Mouse (Mus musculus) layer of hippocampus, adult 2 months (tissue): ENCODE data around the gene Eed. TPM values are rescaled to one million over a fixed set of nuclear protein-coding genes. Genes with fewer than 3 reads are reported as not detected.

Experiments
- DNase-seq, 2 experiments: peaks; one replicate each; pipeline ENCODE4 v3.0.0; 2022; ENCODE audit warnings: low spot score in 2 of 2
- H3K27ac ChIP-seq: fragments of 200-600 bp; 2 replicates; pipeline ENCODE4 v1.8.1; 2022
- H3K4me3 ChIP-seq: fragments of 200-600 bp; 2 replicates; pipeline ENCODE4 v1.8.1; 2022; ENCODE audit warnings: mild to moderate bottlenecking
- CTCF ChIP-seq: fragments of 200-600 bp; conservative IDR thresholded peaks from 2 replicates; pipeline ENCODE4 v1.8.1; 2022; ENCODE audit warnings: antibody characterized with exemption, mild to moderate bottlenecking, moderate library complexity
- total RNA-seq, 2 experiments: library from RNA; stranded (reverse); gene quantifications; 2 replicates each; pipeline ENCODE4 v1.2.3; 2021

The Eed gene
- total RNA-seq, 2 experiments from 2014 or later: 37.2 to 42.2 TPM

DNA sequence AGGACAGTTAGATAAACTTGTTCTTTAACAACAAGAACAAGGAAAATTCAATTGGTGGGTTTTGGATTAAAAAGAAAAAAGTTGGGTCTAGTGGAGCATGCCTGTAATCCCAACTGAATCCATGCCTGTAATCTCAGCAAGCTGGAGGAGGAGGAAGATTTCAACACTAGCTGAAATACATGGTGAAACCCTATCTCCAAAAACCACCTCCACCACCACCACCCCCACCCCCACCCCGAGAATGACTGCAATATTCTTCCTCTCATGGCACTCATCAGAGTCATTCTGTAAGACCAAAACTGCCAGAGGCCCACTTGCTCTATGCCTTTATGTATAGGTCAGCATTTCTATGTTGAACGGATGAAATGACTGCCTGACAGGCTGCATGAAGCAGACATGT is 13.5 kb downstream of the Eed start:
- TF ChIP-seq CTCF: no peak
- no peak overlapping the region for H3K27ac ChIP-seq

DNA sequence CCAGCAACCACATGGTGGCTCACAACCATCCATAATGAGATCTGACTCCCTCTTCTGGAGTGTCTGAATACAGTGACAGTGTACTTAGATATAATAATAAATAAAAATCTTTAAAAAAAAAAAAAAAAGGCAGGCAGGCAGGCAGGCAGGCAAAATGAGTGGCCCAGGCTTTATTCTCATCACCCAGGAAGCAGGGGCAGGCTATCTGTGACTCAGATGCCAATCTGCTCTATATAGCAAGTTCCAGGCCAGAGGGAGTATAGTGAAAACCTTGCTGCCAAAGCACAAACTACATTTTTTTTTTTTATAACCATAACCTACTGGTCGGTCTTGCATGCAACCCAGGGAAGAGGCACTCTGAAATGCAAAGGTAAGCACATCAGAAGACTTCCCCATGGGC is 14.0 kb downstream of the Eed start:
- DNase-seq: no peak
- no peak overlapping the region for H3K4me3 ChIP-seq
- H3K27ac ChIP-seq: no peak overlapping the region
- no peak for TF ChIP-seq CTCF

More for the DNA sequence above, 13.5 kb downstream of the Eed start:
- DNase-seq: no peak
- H3K4me3 ChIP-seq: no peak overlapping the region

DNA sequence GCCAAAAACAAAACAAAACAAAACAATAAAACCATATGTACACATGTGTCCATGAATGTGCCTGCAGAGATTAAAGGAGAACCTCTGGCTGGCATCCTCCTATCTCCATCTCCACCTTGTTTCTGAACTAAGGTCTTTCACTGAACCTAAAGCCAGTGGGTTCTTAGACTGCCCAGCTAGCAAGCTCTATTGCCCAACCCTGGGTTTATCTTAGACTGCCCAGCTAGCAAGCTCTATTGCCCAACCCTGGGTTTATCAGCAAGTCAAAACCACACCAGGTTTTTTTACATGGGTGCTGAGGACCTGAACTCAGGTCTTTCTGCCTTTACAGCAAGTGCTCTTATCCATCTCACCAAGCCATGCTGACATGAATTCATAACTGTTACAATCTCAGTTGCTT is 17.6 kb downstream of the Eed start:
- no peak for DNase-seq
- no peak overlapping the region for H3K27ac ChIP-seq
- no peak overlapping the region for H3K4me3 ChIP-seq
- no peak for TF ChIP-seq CTCF

DNA sequence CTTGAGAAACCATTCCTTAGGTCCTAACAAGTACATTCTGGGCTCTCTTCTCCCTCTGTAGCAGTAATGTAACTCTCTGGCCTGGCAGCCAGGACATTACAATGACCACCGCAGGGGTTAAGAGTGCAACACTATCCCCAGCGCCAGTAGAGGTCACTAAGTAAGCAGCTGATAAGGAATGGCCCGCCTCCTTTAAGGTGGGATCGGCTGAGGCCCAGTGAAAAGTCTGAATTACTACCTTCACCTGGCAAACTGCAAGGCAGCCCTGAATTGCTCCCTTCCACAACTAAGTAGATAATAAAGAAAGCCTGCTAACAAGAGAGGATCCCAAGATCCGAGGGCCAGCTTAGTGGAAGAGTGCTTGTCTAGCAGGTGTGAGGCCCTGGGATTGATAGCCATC is 23.5 kb downstream of the Eed start:
- Histone ChIP-seq H3K27ac (no peak overlapping the region), H3K4me3 (no peak overlapping the region)
- no peak for TF ChIP-seq CTCF
- no peak for DNase-seq

DNA sequence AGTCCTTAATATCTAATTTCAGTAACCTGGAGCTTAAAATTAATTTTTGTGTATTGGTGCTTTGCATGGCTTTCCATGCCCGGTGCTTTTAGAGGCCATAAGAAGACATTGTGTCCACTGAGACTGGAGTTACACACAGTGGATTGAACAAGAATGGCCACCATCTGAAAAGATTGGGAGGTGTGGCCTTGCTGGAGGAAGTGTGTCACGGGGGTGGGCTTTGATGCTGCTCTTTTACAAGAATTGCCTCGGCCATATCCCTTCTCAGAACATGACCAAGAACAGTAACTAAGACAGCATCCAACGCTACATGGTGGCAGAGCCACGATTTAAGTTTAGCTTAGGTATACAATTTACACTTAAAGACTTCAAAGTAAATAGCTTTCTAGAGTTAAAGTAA is 26.5 kb downstream of the Eed start:
- no peak overlapping the region for H3K27ac ChIP-seq
- no peak for TF ChIP-seq CTCF
- no peak for DNase-seq
- no peak overlapping the region for H3K4me3 ChIP-seq

DNA sequence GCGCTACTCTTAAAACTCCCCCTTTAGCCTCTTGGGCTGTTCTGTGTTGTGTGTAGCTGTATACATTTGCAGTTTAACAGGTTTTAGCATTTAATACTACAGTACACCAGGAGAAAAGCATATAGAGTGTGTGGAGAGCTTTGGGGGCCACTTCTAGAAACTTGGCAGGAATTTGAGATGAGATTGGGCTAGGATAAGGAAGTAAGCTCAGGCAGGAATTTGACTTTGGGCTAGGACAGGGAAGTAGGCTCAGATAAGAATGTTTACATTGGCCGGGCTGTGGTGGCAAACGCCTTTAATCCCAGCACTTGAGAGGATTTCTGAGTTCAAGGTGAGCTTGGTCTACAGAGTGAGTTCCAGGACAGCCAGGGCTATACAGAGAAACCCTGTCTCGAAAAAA is 31.4 kb downstream of the Eed start:
- TF ChIP-seq CTCF: no peak
- H3K4me3 ChIP-seq: no peak overlapping the region
- no peak overlapping the region for H3K27ac ChIP-seq
- no peak for DNase-seq

DNA sequence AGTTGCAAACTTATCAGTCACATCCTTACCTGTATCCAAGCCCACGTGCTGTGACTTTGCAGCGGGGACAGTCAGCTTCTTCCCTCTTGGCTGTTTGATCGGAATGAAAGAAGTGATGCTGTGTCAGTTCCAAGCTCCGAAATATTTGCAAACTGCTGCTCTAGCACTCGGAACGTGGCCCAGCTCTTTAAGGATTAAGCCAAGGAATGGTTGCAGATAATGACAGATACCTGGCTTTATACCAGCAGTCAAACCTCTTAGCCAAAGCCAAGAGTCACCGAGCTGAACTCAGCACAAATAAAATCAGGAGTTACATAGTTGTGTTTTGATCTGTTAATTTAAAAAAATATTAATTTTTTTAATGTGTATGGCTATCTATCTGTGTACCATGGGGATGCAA is 32.8 kb downstream of the Eed start:
- Histone ChIP-seq H3K27ac (no peak overlapping the region), H3K4me3 (no peak overlapping the region)
- TF ChIP-seq CTCF: no peak
- no peak for DNase-seq

DNA sequence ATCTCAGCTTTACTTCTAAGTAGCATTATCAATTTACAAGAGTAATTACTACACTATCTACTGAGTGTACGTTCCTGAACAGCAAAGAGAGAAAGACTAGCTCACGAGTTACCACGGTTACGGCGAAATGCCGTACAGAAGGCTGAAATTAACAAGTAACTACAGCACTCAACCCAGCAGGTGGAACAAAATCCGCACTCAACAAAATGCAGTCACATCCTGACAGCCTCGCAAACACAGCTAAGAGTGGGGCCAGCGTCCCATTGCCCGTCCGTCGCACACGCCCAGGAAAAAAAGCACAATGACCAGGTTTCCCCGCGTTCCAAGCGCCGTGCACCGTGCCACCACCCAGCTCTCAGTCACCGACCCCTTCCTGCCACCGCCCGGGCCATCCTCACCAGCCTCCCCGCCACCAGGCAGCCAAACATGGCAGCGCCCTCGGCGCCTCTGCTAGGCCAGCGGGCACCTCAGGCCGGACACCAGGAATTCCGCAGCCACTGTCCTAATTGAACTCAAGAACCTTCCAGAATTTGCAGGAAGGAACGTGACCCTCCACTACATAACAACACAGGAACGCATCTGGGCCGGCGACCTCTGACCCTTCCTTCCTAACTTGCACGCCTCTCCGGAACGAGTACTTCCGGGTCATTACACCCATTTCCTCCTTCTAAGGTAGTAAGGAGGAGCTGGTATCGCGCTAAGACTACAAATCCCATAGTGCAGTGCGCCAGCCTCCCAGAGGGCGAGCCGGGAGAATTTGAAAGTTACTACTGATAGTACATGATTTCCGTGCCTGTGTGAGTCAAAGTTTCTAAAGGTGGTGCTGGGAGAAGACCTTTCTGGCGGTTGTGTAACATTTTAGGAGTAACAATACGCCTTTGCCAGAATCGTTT is 40.0 kb downstream of the Eed start, which contains the start of gene Hikeshi:
TSS of gene Hikeshi (minus strand) at position 634 of the 893 bp plus-strand sequence.
- H3K27ac ChIP-seq: peak within 1 kb of the TSS; percentile 95
- peak; percentile 92 to 96 for DNase-seq
- H3K4me3 ChIP-seq: peak within 1 kb of the TSS; percentile 98
- TF ChIP-seq CTCF: peak; percentile 22

DNA sequence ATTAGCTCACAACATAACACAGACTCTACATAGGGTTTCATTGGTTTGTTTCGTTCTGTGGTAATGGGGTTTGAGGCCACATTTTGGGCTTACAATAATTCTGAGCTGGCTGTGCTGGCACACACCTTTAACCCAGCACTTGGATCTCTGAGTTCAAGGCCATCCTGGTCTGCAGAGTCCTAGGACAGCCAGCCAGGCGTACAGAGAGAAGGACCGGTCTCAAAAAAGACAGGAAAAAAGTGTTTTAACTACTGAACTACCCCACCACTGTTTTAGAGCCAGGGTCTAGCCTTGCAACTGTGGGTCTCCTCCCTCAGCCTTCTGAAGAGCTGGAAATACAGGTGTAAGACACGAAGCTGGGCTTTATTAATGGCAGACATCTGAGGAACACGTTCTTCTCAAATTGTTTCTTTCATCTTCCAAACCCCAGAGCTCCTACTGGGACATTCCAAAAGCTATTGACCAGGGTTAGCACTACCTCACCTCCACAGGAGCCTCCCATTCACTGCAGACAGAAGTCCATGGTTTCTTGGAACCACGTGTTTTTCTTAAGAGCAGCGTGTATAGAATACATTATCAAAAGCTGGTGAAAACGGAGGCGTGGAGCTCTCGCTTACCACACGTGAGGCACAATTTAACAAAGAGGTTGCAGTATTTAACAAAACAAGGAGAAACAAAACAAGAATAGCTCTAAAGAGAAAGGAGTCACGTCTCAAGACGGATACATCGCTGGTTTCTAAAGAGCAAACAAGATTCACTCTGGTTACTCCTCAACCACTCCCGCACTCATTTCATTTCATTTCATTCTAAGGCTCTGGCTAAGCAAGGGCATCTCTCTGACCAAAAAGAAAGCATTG is 41.1 kb downstream of the Eed start:
- DNase-seq: no peak
- H3K27ac ChIP-seq: peak overlapping the region; percentile 95

DNA sequence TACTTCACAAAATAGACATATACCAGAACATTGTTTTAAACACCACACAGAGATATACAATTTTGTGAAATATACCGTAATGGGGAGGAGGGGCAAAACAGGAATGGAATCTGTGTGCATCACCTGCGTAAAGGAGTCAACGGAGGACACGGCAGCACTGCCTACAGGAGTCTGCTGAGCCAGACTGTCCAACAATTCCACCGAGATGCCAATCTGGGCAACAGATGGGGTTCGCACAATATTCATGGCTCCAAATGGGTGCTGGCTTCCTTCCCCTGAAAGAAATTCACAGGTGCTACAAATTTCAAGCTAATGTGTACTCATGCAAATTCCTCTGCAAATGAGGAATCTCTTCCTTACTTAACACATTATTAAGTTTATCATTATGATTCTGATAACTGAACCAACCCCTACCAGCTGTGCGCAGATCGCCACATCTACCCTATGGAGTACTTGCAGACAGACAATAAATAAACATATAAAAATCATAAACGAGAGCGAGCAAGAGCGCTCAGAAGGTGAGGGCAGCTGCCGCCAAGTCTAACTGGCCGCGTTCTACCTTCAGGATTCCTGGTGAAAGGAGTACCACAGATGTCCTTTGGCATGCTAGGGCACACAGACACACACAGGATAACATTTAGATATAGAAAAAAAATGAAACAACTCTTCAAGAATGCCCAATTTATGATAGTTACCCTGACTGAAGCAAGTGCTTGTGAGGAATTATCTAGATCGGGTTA is 57.2 kb downstream of the Eed start:
- peak; percentile 77 to 82 for DNase-seq
- no peak for TF ChIP-seq CTCF

More for the DNA sequence above, 41.1 kb downstream of the Eed start:
- no peak for TF ChIP-seq CTCF
- H3K4me3 ChIP-seq: peak overlapping the region; percentile 98

DNA sequence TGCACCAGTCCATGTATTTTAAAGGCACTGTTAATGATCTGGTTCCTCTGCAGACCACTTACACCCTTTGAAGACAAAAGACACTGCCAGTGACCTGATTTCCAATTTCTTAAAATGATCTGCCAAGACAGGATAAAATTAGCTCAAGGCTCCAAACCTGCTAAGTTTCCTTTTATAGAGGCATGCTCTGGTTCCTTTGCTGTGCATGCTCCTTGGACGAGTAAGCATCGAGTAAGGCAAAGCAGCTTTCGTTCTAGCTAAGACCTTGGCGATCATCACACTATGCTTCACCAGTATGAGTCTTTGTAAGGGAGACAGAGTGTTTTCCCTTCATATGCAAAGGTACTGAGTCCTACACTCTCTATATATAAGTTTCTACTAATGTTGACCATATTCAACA is 63.0 kb downstream of the Eed start:
- no peak for DNase-seq
- no peak overlapping the region for H3K27ac ChIP-seq
- TF ChIP-seq CTCF: no peak

More for the DNA sequence above, 57.2 kb downstream of the Eed start:
- H3K27ac ChIP-seq: peak overlapping the region; percentile 18; the same call in 1 of the 2 replicates
- no peak overlapping the region for H3K4me3 ChIP-seq

DNA sequence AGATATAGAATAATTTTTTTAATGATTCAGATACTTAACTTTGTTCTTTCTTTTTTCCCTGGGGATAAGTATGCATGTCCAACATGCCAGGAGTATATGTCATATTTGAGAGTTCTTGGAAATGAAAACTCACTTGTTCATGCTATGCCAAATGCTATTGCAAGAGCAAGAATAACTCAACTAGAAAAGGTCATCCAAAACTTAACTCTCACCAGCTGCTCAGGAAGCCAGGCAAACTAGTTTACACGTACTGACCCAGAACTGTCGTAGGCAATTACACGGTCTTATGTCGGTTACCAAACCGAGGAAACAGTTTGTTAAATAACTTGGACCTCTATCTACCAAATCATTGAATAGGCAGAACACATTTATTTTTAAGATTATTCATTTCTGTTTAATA is 64.1 kb downstream of the Eed start:
- DNase-seq: no peak
- TF ChIP-seq CTCF: no peak
- H3K27ac ChIP-seq: no peak overlapping the region
- no peak overlapping the region for H3K4me3 ChIP-seq

More for the DNA sequence above, 63.0 kb downstream of the Eed start:
- H3K4me3 ChIP-seq: no peak overlapping the region
